ENCODE assay signal across 14 mouse cellular contexts in genomic region chr5:109865628-109866027, GRCm38 (mm10). TPM values are rescaled to one million over a fixed set of nuclear protein-coding genes. Genes with fewer than 3 reads are reported as not detected.
DNase-seq lines count a peak whose midpoint lies in the region; ATAC-seq and TF ChIP-seq lines count a peak whose summit lies in the region.
"Had no signal": no experiment of that assay in that cellular context is flagged by ENCODE, and none has a peak within 500 bp of the region (broad histone marks: within the 10 kb centered on the region; RNA-seq: fewer than 3 reads in every experiment).

No protein-coding gene starts in this region.

- no peak for TF ChIP-seq EP300 in liver, embryonic 14.5 days (IDR thresholded peaks at IDR 0.05; ENCODE audit: low read depth)
- no peak for TF ChIP-seq EP300 in liver, postnatal 0 days (IDR thresholded peaks at IDR 0.05; ENCODE audit: low read depth)
- TF ChIP-seq EP300 in MEL (IDR thresholded peaks at IDR 0.05; ENCODE audit: low read depth in 1 of 2, low read length in 2 of 2): no peak

- WGBS in hindbrain, embryonic 10.5 days: 75% methylated on average over 1 of the region's 1 CpGs
- WGBS in hindbrain, embryonic 16.5 days: 74% methylated on average over 1 of the region's 1 CpGs
- 79% methylated on average over 1 of the region's 1 CpGs for WGBS in liver, embryonic 14.5 days (ENCODE audit: insufficient replicate concordance)
- 62% methylated on average over 1 of the region's 1 CpGs for WGBS in liver, postnatal 0 days (ENCODE audit: insufficient replicate concordance)
- WGBS in thymus, adult 2 months: 77% methylated on average over 1 of the region's 1 CpGs

- TF ChIP-seq CTCF in liver, embryonic 14.5 days (IDR thresholded peaks at IDR 0.05; ENCODE audit: low read depth): no peak
- TF ChIP-seq CTCF in liver, postnatal 0 days (IDR thresholded peaks at IDR 0.05; ENCODE audit: low read depth): no peak
- TF ChIP-seq CTCF in E14TG2a.4 (conservative IDR thresholded peaks at IDR 0.05; ENCODE audit: low read length) (no peak), MEL (IDR thresholded peaks at IDR 0.05 in 2 of 3, conservative IDR thresholded peaks at IDR 0.05 in 1 of 3; ENCODE audit: control insufficient read depth in 1 of 3, insufficient read depth in 1 of 3, low read depth in 2 of 3, low read length in 3 of 3, poor library complexity in 1 of 3, severe bottlenecking in 1 of 3) (no peak)
- TF ChIP-seq CTCF in thymus, adult 2 months (IDR thresholded peaks at IDR 0.05; ENCODE audit: borderline replicate concordance, control insufficient read depth, extremely low read depth, insufficient read depth, low read length, poor library complexity): no peak

- no peak for DNase-seq in hindbrain, embryonic 10.5 days (ENCODE audit: low spot score)
- no peak for DNase-seq in liver, embryonic 14.5 days (ENCODE audit: low read depth in 3 of 3, low spot score in 3 of 3)
- no peak for DNase-seq in liver, postnatal 0 days
- no peak for DNase-seq in MEL (ENCODE audit: low read depth, low spot score)
- DNase-seq in thymus, adult 2 months: no peak
- no peak for DNase-seq in gastrocnemius, adult 18-20 months (ENCODE audit: low spot score)
- DNase-seq: adrenal gland, postnatal 36 days; retina, postnatal 1 day had no signal

- TF ChIP-seq POLR2A in MEL (IDR thresholded peaks at IDR 0.05; ENCODE audit: control insufficient read depth in 1 of 2, insufficient read depth in 1 of 2, low read depth in 1 of 2, low read length in 2 of 2, poor library complexity in 1 of 2): no peak
- TF ChIP-seq POLR2A in thymus, adult 2 months (IDR thresholded peaks at IDR 0.05; ENCODE audit: control insufficient read depth, extremely low read depth, insufficient read depth, low read length, poor library complexity): no peak

- H3K4me3 ChIP-seq in hindbrain, embryonic 10.5 days: 0 out of 2 replicates have a peak overlapping the region, but pooled peaks have one; percentile 73
- no peak overlapping the region for H3K4me3 ChIP-seq in hindbrain, embryonic 16.5 days (ENCODE audit: low read length)
- H3K4me3 ChIP-seq in liver, embryonic 14.5 days (ENCODE audit: insufficient read depth in 1 of 2, low read depth in 2 of 2, low read length in 2 of 2): no peak overlapping the region
- H3K4me3 ChIP-seq in liver, postnatal 0 days (ENCODE audit: low read depth, low read length): no peak overlapping the region
- peak overlapping the region; percentile 85; the same call in 1 of the 2 replicates for H3K4me3 ChIP-seq in E14TG2a.4 (replicated peaks; ENCODE audit: low read length)
- peak overlapping the region; percentile 88 to 92; a peak in 3 of 4 replicates for H3K4me3 ChIP-seq in MEL (ENCODE audit: control insufficient read depth in 1 of 2, insufficient read depth in 1 of 2, low read depth in 2 of 2, low read length in 2 of 2)
- H3K4me3 ChIP-seq in thymus, adult 2 months (ENCODE audit: control insufficient read depth, insufficient read depth, low read length): no peak overlapping the region

- TF ChIP-seq RAD21 in MEL (IDR thresholded peaks at IDR 0.05; ENCODE audit: low read depth, low read length): no peak

- H3K9me3 ChIP-seq in hindbrain, embryonic 10.5 days: no peaks in the 10 kb centered on the region; the same call in 1 of the 2 replicates
- H3K9me3 ChIP-seq in hindbrain, embryonic 16.5 days (ENCODE audit: control insufficient read depth, low read length): no peaks in the 10 kb centered on the region
- H3K9me3 ChIP-seq in liver, embryonic 14.5 days (ENCODE audit: control insufficient read depth, low read length): no peaks in the 10 kb centered on the region
- H3K9me3 ChIP-seq in liver, postnatal 0 days (ENCODE audit: low read length): no peaks in the 10 kb centered on the region
- H3K9me3 ChIP-seq in E14TG2a.4 (ENCODE audit: low read length) (peaks cover 14% of the 10 kb centered on the region), MEL (replicated peaks; ENCODE audit: insufficient read depth, low read length) (no peaks in the 10 kb centered on the region)
- H3K9me3 ChIP-seq: embryonic facial prominence, embryonic 13.5 days; heart, embryonic 12.5 days had no signal

- no peaks in the 10 kb centered on the region for H3K36me3 ChIP-seq in hindbrain, embryonic 10.5 days
- H3K36me3 ChIP-seq in hindbrain, embryonic 16.5 days (ENCODE audit: control insufficient read depth, insufficient read depth, low read length): no peaks in the 10 kb centered on the region
- no peaks in the 10 kb centered on the region for H3K36me3 ChIP-seq in liver, embryonic 14.5 days (replicated peaks; ENCODE audit: control insufficient read depth, insufficient read depth, low read depth)
- no peaks in the 10 kb centered on the region for H3K36me3 ChIP-seq in liver, postnatal 0 days (replicated peaks; ENCODE audit: insufficient read depth, low read length)
- H3K36me3 ChIP-seq in E14TG2a.4 (ENCODE audit: insufficient read depth, low read length): peaks cover 8% of the 10 kb centered on the region; the same call in 1 of the 2 replicates
- H3K36me3 ChIP-seq in MEL (ENCODE audit: control insufficient read depth in 1 of 2, insufficient read depth in 2 of 2, low read length in 2 of 2): peaks cover 0 to 4% of the 10 kb centered on the region in 2 experiments; a peak in 2 of 4 replicates
- no peaks in the 10 kb centered on the region for H3K36me3 ChIP-seq in thymus, adult 2 months (ENCODE audit: control insufficient read depth, insufficient read depth, low read length)
- H3K36me3 ChIP-seq: heart, embryonic 12.5 days had no signal

- peaks cover 9% of the 10 kb centered on the region for H3K4me1 ChIP-seq in hindbrain, embryonic 10.5 days (replicated peaks)
- H3K4me1 ChIP-seq in hindbrain, embryonic 16.5 days (ENCODE audit: control insufficient read depth, insufficient read depth, low read depth, low read length): no peaks in the 10 kb centered on the region; the same call in 1 of the 2 replicates
- peaks cover 0 to 2% of the 10 kb centered on the region in 2 experiments; a peak in 1 of 4 replicates for H3K4me1 ChIP-seq in liver, embryonic 14.5 days (replicated peaks; ENCODE audit: control insufficient read depth in 2 of 2, insufficient read depth in 2 of 2, low read length in 1 of 2)
- peaks cover 12% of the 10 kb centered on the region for H3K4me1 ChIP-seq in liver, postnatal 0 days (ENCODE audit: insufficient read depth)
- H3K4me1 ChIP-seq in E14TG2a.4 (replicated peaks; ENCODE audit: low read depth, low read length) (peaks cover 17% of the 10 kb centered on the region), MEL (ENCODE audit: control insufficient read depth in 1 of 2, insufficient read depth in 2 of 2, low read length in 2 of 2) (peaks cover 0 to 4% of the 10 kb centered on the region in 2 experiments; a peak in 1 of 4 replicates)
- peaks cover 4% of the 10 kb centered on the region; the same call in 1 of the 2 replicates for H3K4me1 ChIP-seq in thymus, adult 2 months (replicated peaks; ENCODE audit: control insufficient read depth, insufficient read depth, low read length)

- H3K27me3 ChIP-seq in hindbrain, embryonic 10.5 days (ENCODE audit: insufficient read depth, poor library complexity, severe bottlenecking): no peaks in the 10 kb centered on the region
- no peaks in the 10 kb centered on the region for H3K27me3 ChIP-seq in hindbrain, embryonic 16.5 days (replicated peaks; ENCODE audit: control insufficient read depth, insufficient read depth, low read length)
- H3K27me3 ChIP-seq in liver, embryonic 14.5 days (ENCODE audit: control insufficient read depth, insufficient read depth, low read length): no peaks in the 10 kb centered on the region
- no peaks in the 10 kb centered on the region for H3K27me3 ChIP-seq in liver, postnatal 0 days (ENCODE audit: insufficient read depth, low read length)
- H3K27me3 ChIP-seq in E14TG2a.4 (ENCODE audit: insufficient read depth, low read length) (no peaks in the 10 kb centered on the region), MEL (ENCODE audit: control insufficient read depth in 1 of 2, insufficient read depth in 2 of 2, low read length in 2 of 2) (no peaks in the 10 kb centered on the region)
- no peaks in the 10 kb centered on the region for H3K27me3 ChIP-seq in thymus, adult 2 months (ENCODE audit: control insufficient read depth, insufficient read depth, low read length)
- H3K27me3 ChIP-seq: embryonic facial prominence, embryonic 13.5 days; heart, embryonic 12.5 days; Patski had no signal

- no peak overlapping the region for H3K27ac ChIP-seq in hindbrain, embryonic 10.5 days
- no peak overlapping the region for H3K27ac ChIP-seq in hindbrain, embryonic 16.5 days (ENCODE audit: low read depth, low read length)
- H3K27ac ChIP-seq in liver, embryonic 14.5 days: no peak overlapping the region
- no peak overlapping the region for H3K27ac ChIP-seq in liver, postnatal 0 days (ENCODE audit: low read depth)
- no peak overlapping the region for H3K27ac ChIP-seq in MEL (ENCODE audit: control insufficient read depth, low read depth, low read length)
- no peak overlapping the region for H3K27ac ChIP-seq in thymus, adult 2 months (ENCODE audit: control insufficient read depth, insufficient read depth, low read length)
- H3K27ac ChIP-seq: embryonic facial prominence, embryonic 13.5 days had no signal

- ATAC-seq in hindbrain, embryonic 16.5 days: no peak
- ATAC-seq in liver, embryonic 14.5 days (ENCODE audit: insufficient read depth): no peak
- no peak for ATAC-seq in liver, postnatal 0 days

- H3K79me2 ChIP-seq in MEL (ENCODE audit: control insufficient read depth, insufficient read depth, low read length, poor library complexity): peaks cover 1% of the 10 kb centered on the region; the same call in 1 of the 2 replicates

- no peak overlapping the region for H3K4me2 ChIP-seq in hindbrain, embryonic 16.5 days (ENCODE audit: low read length)
- peak overlapping the region; percentile 68; the same call in 1 of the 2 replicates for H3K4me2 ChIP-seq in liver, embryonic 14.5 days (ENCODE audit: low read depth)
- H3K4me2 ChIP-seq in liver, postnatal 0 days (ENCODE audit: low read depth, low read length): no peak overlapping the region

- H3K9ac ChIP-seq in hindbrain, embryonic 16.5 days (ENCODE audit: low read depth, low read length): no peak overlapping the region
- H3K9ac ChIP-seq in liver, embryonic 14.5 days (replicated peaks): no peak overlapping the region
- no peak overlapping the region for H3K9ac ChIP-seq in liver, postnatal 0 days (replicated peaks)
- peak overlapping the region; percentile 59 for H3K9ac ChIP-seq in MEL (ENCODE audit: control insufficient read depth, low read depth, low read length, poor library complexity, severe bottlenecking)

RNA-seq across cellular contexts. Expression of gene Gm15446, which starts 57.6 kb away (rescaled TPM):
- polyA plus RNA-seq in hindbrain, embryonic 10.5 days (2016; fragmentation: Nextera tagmentation; extraction: Ambion mirVana): 0.61 and 0.98 TPM in 2 replicates
- polyA plus RNA-seq in hindbrain, embryonic 16.5 days (2015; fragmentation: Nextera tagmentation; extraction: Ambion mirVana): 0.43 and 0.54 TPM in 2 replicates
- polyA plus RNA-seq in liver, embryonic 14.5 days (2012; rRNA removed): 0.01 and 0.05 TPM in 2 replicates
- polyA plus RNA-seq in liver, embryonic 14.5 days (2014; fragmentation: Nextera tagmentation; extraction: Ambion mirVana): 0.18 and 0.45 TPM in 2 replicates
- polyA plus RNA-seq in liver, postnatal 0 days (2015; fragmentation: Nextera tagmentation; extraction: Ambion mirVana): 0.12 and 0.23 TPM in 2 replicates
- total RNA-seq in MEL (2012; rRNA removed): 26.3 and 41.8 TPM in 2 replicates
- polyA plus RNA-seq in MEL (2012; ENCODE audit: insufficient read depth in 1 of 2, insufficient read length in 2 of 2, low read depth in 1 of 2, low replicate concordance in 2 of 2, missing spikeins in 1 of 2): 100 to 1,000 TPM in 1 of 2 experiments, 1 to 10 TPM in 1; 5.4 to 237 TPM
- polyA plus RNA-seq in thymus, adult 2 months (2012; rRNA removed): 2.5 and 4.1 TPM in 2 replicates
- total RNA-seq in gastrocnemius, adult 18-20 months (2021): 1 to 10 TPM; 4.4 to 6.1 TPM
- polyA plus RNA-seq: cortical plate, adult 2 months had no signal

Comparison
In these comparisons a context has a peak if more than half of its experiments do, and no peak if none do; other contexts are left out.
1. H3K4me3 ChIP-seq: peak in hindbrain, embryonic 10.5 days (single experiment), E14TG2a.4 (single experiment) and MEL (2 of 2); none in hindbrain, embryonic 16.5 days (single experiment), liver, embryonic 14.5 days (0 of 2), liver, postnatal 0 days (single experiment) and thymus, adult 2 months (single experiment).